Mouse (Mus musculus) lung, embryonic 14.5 days (tissue): ENCODE data around the gene Ythdf1. TPM values are rescaled to one million over a fixed set of nuclear protein-coding genes. Genes with fewer than 3 reads are reported as not detected.

ENCODE experiments used
- ATAC-seq: fragments of 200-750 bp; cut with Nextera tagmentation; 2 replicates; pipeline ENCODE4 v1.8.0; 2017; ENCODE audit warnings: mild to moderate bottlenecking, moderate TSS enrichment, moderate library complexity; ENCODE audit not compliant: insufficient read depth
- DNase-seq: peaks from one replicate; pipeline ENCODE4 v3.0.0-alpha.2; 2015
- H3K27ac ChIP-seq: fragments of 300-500 bp; sonication (generic); 2 replicates; pipeline ENCODE4 v1.5.1; 2014; ENCODE audit warnings: low read depth, mild to moderate bottlenecking, moderate library complexity
- H3K27me3 ChIP-seq: fragments of 300-500 bp; sonication (generic); 2 replicates; pipeline ENCODE4 v1.6.1; 2014; ENCODE audit warnings: low read length, control low read depth; ENCODE audit not compliant: insufficient read depth
- H3K36me3 ChIP-seq: fragments of 300-500 bp; sonication (generic); 2 replicates; pipeline ENCODE4 v1.6.1; 2014; ENCODE audit warnings: control low read depth; ENCODE audit not compliant: insufficient read depth
- H3K4me1 ChIP-seq: fragments of 300-500 bp; sonication (generic); 2 replicates; pipeline ENCODE4 v1.6.1; 2014; ENCODE audit warnings: antibody characterized with exemption, control low read depth; ENCODE audit not compliant: insufficient read depth
- H3K4me2 ChIP-seq: fragments of 300-500 bp; sonication (generic); 2 replicates; pipeline ENCODE4 v1.6.1; 2014; ENCODE audit warnings: mild to moderate bottlenecking
- H3K4me3 ChIP-seq: fragments of 300-500 bp; sonication (generic); 2 replicates; pipeline ENCODE4 v1.5.1; 2014; ENCODE audit warnings: low read depth, low read length
- H3K9ac ChIP-seq: fragments of 300-500 bp; sonication (generic); 2 replicates; pipeline ENCODE4 v1.6.1; 2014
- H3K9me3 ChIP-seq: fragments of 300-500 bp; sonication (generic); 2 replicates; pipeline ENCODE4 v1.6.1; 2016; ENCODE audit warnings: low read depth, low read length, control low read depth
- CTCF ChIP-seq: IDR thresholded peaks from 2 replicates; pipeline ENCODE4 v1.5.1; 2016; ENCODE audit warnings: antibody characterized with exemption, low read depth
- whole genome bisulfite sequencing: fragments of 180-500 bp; shearing (Covaris S2); extraction: QIAGEN DNeasy Blood & Tissue Kit; methylation state at CpG from one replicate; pipeline ENCODE4 v1.1.7; 2014; 5-methylcytosine and 5-hydroxymethylcytosine counted together
- polyA plus RNA-seq: library from polyadenylated mRNA; unstranded; fragments of >200 nt; fragmentation: Nextera tagmentation; extraction: Ambion mirVana; gene quantifications from 2 replicates; pipeline ENCODE4 v1.2.1, GENCODE M21; 2014

Gene Ythdf1
- 69.2 and 70.1 TPM in 2 replicates for polyA plus RNA-seq

DNA sequence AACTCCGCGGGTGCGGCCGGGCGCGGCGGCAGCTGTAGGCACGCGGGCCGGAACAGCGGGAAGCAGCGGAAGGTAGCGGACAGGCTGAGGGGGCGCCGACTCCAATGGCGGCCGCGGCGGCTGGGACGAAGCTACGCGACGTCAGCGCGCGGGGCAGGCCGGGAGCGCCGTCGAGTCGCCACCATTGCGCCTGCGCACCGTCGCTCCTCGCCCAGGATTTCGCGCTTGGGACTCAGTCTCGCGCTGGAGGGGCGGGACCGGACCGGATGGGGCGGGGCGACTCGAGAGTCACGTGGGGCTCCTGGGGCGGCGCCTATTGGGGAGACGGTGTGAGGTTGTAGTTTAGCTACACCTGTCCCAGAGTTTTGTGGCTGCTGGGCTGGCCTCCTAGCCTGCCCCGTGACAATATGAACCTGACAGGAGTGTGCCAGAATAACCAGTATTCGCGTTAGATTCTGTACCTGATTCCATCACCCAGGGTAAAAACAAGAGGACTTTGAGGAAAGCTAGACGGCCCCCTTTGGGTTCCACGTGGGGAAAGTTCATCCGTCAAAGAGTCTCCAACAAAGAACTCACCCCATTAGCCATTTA lies at the start of gene Ythdf1:
Ythdf1 (minus strand) TSS at position 140 of the 591 bp plus-strand sequence.
- peak within 1 kb of the TSS; percentile 99 for H3K9ac ChIP-seq
- no peaks in the 10 kb centered on the region for H3K27me3 ChIP-seq
- H3K36me3 ChIP-seq: peaks cover 30% of the 10 kb centered on the region
- H3K27ac ChIP-seq: peak within 1 kb of the TSS; percentile 46; the same call in 1 of the 2 replicates
- no peak for TF ChIP-seq CTCF
- H3K4me2 ChIP-seq: peak within 1 kb of the TSS; percentile 92
- ATAC-seq: peak; percentile 93
- under 1% methylated on average over 38 of the region's 56 CpGs for WGBS
- peaks cover 10% of the 10 kb centered on the region for H3K4me1 ChIP-seq
- H3K4me3 ChIP-seq: peak within 1 kb of the TSS; percentile 99
- no peaks in the 10 kb centered on the region for H3K9me3 ChIP-seq
- DNase-seq: peak; percentile 99

DNA sequence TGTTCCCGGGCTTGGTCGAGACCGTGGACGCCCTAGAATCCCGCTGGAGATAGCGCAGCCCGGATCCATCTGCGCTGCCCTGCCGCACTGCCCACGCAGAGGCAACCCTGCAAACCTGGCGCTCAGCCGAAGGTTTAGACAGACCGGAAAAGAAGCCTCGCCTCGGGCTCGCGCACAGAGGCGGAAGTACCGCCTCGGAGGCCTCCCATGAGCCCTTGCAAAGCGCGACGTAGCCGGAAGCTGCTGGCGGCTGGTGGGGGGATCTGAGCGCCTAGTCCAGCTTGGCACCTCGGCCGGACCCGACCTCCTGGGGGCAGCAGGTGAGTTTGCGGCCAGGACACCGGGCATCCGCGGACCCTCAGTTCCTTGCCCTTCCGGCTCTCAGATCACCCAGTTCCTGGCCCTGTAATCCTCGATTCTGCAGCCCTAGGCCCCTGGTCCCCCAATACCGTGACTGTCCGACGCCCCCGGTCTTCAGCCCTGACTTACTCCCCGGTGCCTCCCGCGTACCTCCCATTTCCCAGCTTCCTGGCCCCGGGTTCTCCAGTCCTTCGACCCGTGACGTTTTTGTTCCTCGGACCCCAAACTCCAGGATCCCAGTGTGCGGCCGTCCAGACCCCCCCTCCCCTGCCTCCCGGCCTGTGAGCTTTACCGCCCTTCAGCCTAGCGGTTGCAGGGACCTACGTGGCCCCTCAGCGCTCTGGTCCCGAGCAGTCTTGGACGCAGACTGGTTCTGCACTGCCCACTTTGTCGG lies 46.4 kb upstream of the Ythdf1 start, which contains the start of gene Arfgap1:
Arfgap1 (plus strand) TSS at position 216 of the 754 bp plus-strand sequence.
- Histone ChIP-seq H3K27ac (peak within 1 kb of the TSS; percentile 84), H3K9me3 (no peaks in the 10 kb centered on the region), H3K4me2 (peak within 1 kb of the TSS; percentile 75), H3K9ac (peak within 1 kb of the TSS; percentile 93), H3K36me3 (peaks cover 32% of the 10 kb centered on the region), H3K4me1 (no peaks in the 10 kb centered on the region), H3K27me3 (no peaks in the 10 kb centered on the region), H3K4me3 (peak within 1 kb of the TSS; percentile 95)
- ATAC-seq: peak; percentile 93
- under 1% methylated on average over 57 of the region's 57 CpGs for WGBS
- no peak for TF ChIP-seq CTCF
- DNase-seq: peak; percentile 96

DNA sequence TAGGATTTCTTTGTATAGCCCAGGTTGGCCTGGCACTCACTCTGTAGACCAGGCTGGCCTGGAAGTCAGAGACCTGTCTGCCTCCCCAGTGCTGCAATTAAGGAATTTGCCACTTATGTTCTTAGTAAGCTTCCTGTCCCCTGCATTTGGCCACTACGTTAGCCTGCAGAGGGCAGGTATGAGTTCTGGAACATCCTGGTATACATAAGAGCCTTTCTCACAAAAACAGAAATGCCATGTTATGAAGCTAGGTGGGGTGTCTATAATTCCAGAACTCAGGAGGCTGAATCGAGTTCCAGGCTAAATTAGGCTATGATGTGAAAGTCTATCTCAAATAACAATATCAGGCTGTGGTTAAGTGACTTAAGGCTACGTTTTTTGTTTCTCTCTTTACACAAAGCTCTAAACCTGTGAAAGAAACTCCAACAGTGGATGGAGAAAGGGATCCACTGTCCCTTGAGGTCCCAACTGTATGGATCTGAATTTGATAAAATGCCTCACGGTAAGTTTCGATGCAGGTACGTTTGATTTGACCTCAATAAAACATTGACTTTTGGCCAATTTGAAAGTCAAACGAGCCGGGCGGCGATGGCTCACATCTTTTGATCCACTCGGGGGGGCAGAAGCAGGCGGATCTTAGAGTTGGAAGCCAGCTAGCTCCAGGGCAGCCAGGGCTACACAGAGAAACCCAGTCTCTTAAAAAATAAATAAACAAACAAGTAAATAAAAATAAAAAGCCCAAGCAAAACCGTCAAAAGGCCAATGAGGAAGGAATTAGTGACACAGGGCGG lies 45.5 kb upstream of the Ythdf1 start:
- H3K36me3 ChIP-seq: peaks cover 23% of the 10 kb centered on the region
- peak overlapping the region; percentile 93 for H3K9ac ChIP-seq
- no peaks in the 10 kb centered on the region for H3K4me1 ChIP-seq
- peak overlapping the region; percentile 95 for H3K4me3 ChIP-seq
- ATAC-seq (no peak), DNase-seq (peak; percentile 70)
- WGBS: 9% methylated on average over 14 of the region's 14 CpGs
- peak; percentile 62 for TF ChIP-seq CTCF
- H3K4me2 ChIP-seq: peak overlapping the region; percentile 75
- H3K27ac ChIP-seq: peak overlapping the region; percentile 84
- H3K27me3 ChIP-seq: no peaks in the 10 kb centered on the region
- no peaks in the 10 kb centered on the region for H3K9me3 ChIP-seq

DNA sequence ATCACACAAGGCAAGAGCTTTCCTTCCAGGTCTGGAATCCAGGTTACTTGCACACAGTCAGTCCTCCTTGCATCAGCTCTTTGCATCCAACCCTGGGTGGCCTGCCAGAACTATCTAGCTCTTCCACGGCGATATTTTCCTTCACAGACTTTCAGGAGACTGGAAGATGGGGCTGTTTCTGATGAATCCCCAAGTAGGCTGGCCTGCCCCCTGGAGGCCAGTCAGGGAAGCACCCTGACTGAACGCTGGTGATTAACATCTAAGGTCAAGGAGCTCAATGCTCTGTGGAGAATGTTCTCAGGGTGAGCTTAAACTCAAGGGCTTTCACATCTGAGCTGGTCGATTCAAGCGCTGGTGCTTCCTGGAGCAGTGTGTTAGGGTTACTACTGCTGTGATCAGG lies 43.2 kb upstream of the Ythdf1 start:
- 3% methylated on average over 5 of the region's 5 CpGs for WGBS
- no peaks in the 10 kb centered on the region for H3K4me1 ChIP-seq
- H3K9me3 ChIP-seq: no peaks in the 10 kb centered on the region
- TF ChIP-seq CTCF: peak; percentile 91
- H3K4me3 ChIP-seq: no peak overlapping the region
- H3K4me2 ChIP-seq: no peak overlapping the region
- no peak for ATAC-seq
- H3K27ac ChIP-seq: no peak overlapping the region
- H3K9ac ChIP-seq: no peak overlapping the region
- peak; percentile 86 for DNase-seq
- no peaks in the 10 kb centered on the region for H3K27me3 ChIP-seq
- H3K36me3 ChIP-seq: 0 out of 2 replicates have a peak, but pooled peaks cover 4% of the 10 kb centered on the region

DNA sequence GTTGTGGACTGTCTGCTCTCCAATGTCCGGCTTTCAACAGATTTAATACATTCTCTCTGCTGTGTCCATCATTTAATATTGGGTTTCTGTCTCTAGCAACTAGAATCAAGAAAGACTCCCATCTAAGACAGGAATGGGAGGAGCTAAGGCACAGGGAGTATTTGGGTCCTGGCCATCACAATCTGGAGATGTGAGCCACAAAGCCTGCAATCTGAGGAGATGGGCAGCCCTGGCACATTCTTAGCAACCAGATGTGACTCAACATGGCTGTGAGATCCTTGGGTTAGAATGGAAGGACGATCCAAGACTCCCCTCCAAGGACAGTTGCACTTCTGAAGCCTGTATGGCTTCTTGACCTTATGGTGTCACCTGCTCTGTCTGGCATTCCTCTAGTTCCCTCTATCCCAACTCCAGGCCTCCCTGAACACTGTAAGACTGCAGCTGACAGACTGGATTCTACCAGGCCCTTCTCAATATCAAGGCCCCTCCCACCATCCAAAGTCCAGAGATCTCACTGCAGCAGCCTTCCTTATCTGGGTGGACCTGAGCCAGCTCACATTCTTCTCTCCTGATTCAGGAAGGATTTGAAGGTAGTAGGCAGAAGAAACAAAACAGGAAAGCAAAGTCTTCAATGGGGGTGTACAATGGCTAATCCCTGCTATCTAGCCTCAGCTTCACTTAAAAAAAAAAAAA lies 42.0 kb upstream of the Ythdf1 start:
- Histone ChIP-seq H3K4me2 (no peak overlapping the region), H3K27me3 (no peaks in the 10 kb centered on the region), H3K27ac (no peak overlapping the region), H3K9ac (no peak overlapping the region), H3K4me3 (no peak overlapping the region), H3K4me1 (no peaks in the 10 kb centered on the region), H3K9me3 (no peaks in the 10 kb centered on the region), H3K36me3 (no peaks in the 10 kb centered on the region)
- DNase-seq (peak; percentile 22), ATAC-seq (no peak)
- 58% methylated on average over 2 of the region's 2 CpGs for WGBS
- TF ChIP-seq CTCF: no peak

DNA sequence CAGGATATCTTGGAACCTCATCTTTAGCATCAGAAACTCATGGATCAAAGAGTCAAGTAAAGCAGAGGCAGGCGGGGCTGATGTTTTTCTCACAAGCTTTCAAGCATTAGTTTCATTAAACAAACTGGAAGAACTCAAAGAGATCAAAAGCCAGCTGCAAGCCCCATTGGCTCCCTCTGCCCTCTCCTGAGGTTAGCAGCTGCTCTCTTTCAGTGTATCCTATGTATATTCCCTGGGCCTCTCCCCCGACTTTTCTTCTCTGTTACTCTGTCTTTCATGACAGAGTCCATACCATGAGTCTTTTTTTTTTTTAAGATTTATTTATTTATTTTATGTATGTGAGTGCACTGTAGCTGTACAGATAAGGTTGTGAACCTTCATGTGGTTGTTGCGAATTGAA lies 39.4 kb upstream of the Ythdf1 start:
- no peak overlapping the region for H3K9ac ChIP-seq
- 34% methylated on average over 3 of the region's 3 CpGs for WGBS
- peak; percentile 84 for ATAC-seq
- H3K27ac ChIP-seq: peak overlapping the region; percentile 74
- H3K9me3 ChIP-seq: no peaks in the 10 kb centered on the region
- H3K4me1 ChIP-seq: 0 out of 2 replicates have a peak, but pooled peaks cover 4% of the 10 kb centered on the region
- H3K27me3 ChIP-seq: peaks cover 5% of the 10 kb centered on the region; the same call in 1 of the 2 replicates
- no peak for TF ChIP-seq CTCF
- H3K4me3 ChIP-seq: no peak overlapping the region
- no peaks in the 10 kb centered on the region for H3K36me3 ChIP-seq
- no peak overlapping the region for H3K4me2 ChIP-seq
- peak; percentile 76 for DNase-seq
